Mouse (Mus musculus): ENCODE measurements at regions not wholly inside any gene's neighbourhood (a gene's known extent, or its start where the extent isn't known, plus 50 kb on each side); places are given as distances from the start of the nearest gene placed in this dataset.

DNA sequence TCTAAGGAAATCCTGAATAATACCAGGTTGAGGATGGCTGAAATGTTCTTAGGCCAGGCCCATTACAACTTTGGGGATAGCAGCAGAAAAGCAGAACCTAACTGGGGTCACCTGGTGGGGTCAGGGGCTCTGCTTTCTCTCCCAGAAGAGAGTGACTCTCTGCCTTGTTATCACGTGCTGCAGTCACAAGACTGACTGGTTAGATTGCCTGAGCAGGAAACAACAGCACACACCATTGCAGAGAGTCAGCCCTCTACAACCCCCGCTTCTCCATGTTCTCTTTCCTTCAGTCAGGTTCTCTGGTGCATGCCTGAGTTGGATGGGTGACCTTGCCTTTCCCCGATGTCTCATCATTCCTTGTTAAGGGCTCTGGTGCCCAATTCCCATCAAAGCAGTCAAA lies 91.2 kb upstream of the Hsd17b12 start:
- no peak overlapping the region for H3K4me2 ChIP-seq
- no peaks in the 10 kb centered on the region; the same call in 1 of the 2 replicates for H3K4me1 ChIP-seq (replicated peaks)
- H3K9me3 ChIP-seq (replicated peaks): no peaks in the 10 kb centered on the region
- WGBS (ENCODE audit: insufficient replicate concordance): 35% methylated on average over 3 of the region's 3 CpGs
- no peak overlapping the region for H3K9ac ChIP-seq
- no peaks in the 10 kb centered on the region for H3K36me3 ChIP-seq
- no peak overlapping the region for H3K4me3 ChIP-seq (replicated peaks)
- H3K27me3 ChIP-seq: peaks cover 60% of the 10 kb centered on the region
- H3K27ac ChIP-seq: no peak overlapping the region
- DNase-seq (no peak), ATAC-seq (ENCODE audit: low read depth) (no peak)

DNA sequence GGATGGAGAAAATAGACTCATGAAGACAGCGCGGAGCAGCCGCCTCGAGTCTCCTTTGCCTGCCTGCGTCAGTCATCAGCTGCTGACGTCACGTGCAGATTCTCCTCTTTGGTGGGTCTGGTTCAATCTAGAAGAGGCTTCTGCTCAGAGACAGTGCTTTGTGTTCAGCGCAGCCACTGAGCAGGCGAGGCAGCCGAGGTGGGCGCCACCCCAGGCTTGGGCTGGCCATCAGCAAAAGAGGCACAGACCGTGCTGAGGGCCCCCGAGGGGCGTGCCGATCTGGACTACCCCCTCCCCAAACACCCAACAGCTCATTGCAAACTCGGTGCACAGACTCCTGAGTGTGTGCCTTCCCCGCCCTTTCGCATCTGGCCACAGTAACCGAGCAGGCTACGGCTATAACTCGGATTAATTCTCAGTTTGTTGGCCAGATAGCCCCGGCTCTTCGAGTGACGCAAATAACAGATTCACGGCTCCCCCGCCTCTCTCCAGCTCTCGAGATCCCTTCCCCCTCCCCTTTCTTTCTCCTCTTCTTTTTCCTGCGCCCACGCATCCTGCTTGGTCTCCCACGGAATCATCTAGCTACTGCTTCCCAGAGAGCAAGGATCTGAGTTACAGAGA lies 89.2 kb upstream of the Hsd17b12 start:
- H3K4me1 ChIP-seq (replicated peaks): peaks cover 4% of the 10 kb centered on the region; the same call in 1 of the 2 replicates
- H3K27ac ChIP-seq: no peak overlapping the region
- H3K9me3 ChIP-seq (replicated peaks): no peaks in the 10 kb centered on the region
- 5% methylated on average over 30 of the region's 30 CpGs for WGBS (ENCODE audit: insufficient replicate concordance)
- no peak overlapping the region for H3K4me2 ChIP-seq
- DNase-seq: no peak
- H3K36me3 ChIP-seq: no peaks in the 10 kb centered on the region
- H3K27me3 ChIP-seq: peaks cover 80% of the 10 kb centered on the region
- no peak overlapping the region for H3K9ac ChIP-seq
- no peak for ATAC-seq (ENCODE audit: low read depth)
- H3K4me3 ChIP-seq (replicated peaks): no peak overlapping the region

- 45% methylated on average over 9 of the region's 9 CpGs for WGBS (ENCODE audit: insufficient replicate concordance)
- DNase-seq (no peak), ATAC-seq (ENCODE audit: low read depth) (no peak)
- H3K9ac ChIP-seq: no peak overlapping the region
- H3K4me2 ChIP-seq: no peak overlapping the region
- H3K27me3 ChIP-seq: peaks cover 88% of the 10 kb centered on the region
- no peak overlapping the region for H3K27ac ChIP-seq
- H3K4me1 ChIP-seq (replicated peaks): peaks cover 9% of the 10 kb centered on the region; the same call in 1 of the 2 replicates
- no peak overlapping the region for H3K4me3 ChIP-seq (replicated peaks)
- H3K36me3 ChIP-seq: no peaks in the 10 kb centered on the region
- no peaks in the 10 kb centered on the region for H3K9me3 ChIP-seq (replicated peaks)
Observed at GRCm38 (mm10) chr2:94246180-94246611, 88.4 kb upstream of the Hsd17b12 start.

DNA sequence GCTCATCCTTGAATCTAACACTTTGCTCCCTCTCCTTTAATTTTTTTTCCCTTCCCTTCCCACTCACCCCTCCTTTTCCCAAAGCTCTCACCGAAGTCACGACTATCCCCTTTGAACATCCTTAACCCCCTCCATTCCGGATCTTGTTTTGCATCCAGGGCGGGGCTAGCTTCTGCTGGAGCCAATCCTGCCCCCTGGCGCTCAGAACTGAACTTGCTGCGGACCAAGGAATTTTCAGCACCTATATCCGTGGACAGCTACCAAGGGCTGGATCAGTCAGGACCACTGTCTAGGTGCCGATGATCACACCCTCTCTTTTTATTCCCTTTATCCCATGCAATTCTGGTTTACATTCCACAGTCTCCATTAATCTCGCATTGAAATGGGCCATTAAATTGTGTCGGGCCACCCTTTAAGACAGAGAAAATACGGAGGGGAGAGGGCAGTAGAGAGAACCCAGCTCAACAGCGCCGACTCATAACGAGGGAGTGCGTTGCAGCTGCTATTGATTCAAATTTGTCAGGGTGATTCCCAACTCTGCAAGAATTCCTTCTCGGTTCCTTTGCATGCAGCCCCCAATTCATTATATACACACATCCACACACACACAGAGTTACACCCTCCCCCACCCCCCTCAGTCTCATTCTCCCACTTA lies 87.7 kb upstream of the Hsd17b12 start:
- Histone ChIP-seq H3K27me3 (peaks cover 92% of the 10 kb centered on the region), H3K9ac (no peak overlapping the region), H3K4me3 (replicated peaks) (no peak overlapping the region), H3K27ac (no peak overlapping the region), H3K36me3 (no peaks in the 10 kb centered on the region), H3K4me1 (replicated peaks) (peaks cover 9% of the 10 kb centered on the region; the same call in 1 of the 2 replicates), H3K4me2 (no peak overlapping the region), H3K9me3 (replicated peaks) (no peaks in the 10 kb centered on the region)
- no peak for ATAC-seq (ENCODE audit: low read depth)
- peak; percentile 47 for DNase-seq
- 4% methylated on average over 16 of the region's 16 CpGs for WGBS (ENCODE audit: insufficient replicate concordance)

DNA sequence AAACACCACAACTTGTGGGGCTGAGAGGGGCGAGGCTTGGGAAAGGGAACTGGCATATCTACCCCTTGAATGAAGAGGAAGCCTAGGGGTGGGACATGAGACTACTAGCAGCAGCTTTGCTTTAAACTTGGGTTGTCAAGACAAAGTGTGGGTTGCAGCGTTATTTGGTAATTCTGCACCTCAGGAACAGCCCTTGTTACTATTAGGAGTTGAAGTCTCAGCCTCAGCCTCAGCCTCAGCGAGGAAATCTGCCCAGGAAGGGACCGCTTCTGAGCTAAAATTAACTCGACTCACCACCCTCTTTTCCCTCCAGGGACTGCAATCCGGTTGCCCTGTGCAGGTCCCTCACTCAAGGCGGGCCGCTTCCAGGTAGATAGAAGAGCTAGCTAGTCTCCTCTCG lies 86.4 kb upstream of the Hsd17b12 start:
- Histone ChIP-seq H3K9ac (no peak overlapping the region), H3K4me2 (no peak overlapping the region), H3K27me3 (peaks cover 100% of the 10 kb centered on the region), H3K27ac (no peak overlapping the region), H3K36me3 (no peaks in the 10 kb centered on the region), H3K4me3 (replicated peaks) (no peak overlapping the region), H3K4me1 (replicated peaks) (peaks cover 9% of the 10 kb centered on the region; the same call in 1 of the 2 replicates), H3K9me3 (replicated peaks) (no peaks in the 10 kb centered on the region)
- no peak for DNase-seq
- ATAC-seq (ENCODE audit: low read depth): no peak
- WGBS (ENCODE audit: insufficient replicate concordance): 3% methylated on average over 9 of the region's 9 CpGs

DNA sequence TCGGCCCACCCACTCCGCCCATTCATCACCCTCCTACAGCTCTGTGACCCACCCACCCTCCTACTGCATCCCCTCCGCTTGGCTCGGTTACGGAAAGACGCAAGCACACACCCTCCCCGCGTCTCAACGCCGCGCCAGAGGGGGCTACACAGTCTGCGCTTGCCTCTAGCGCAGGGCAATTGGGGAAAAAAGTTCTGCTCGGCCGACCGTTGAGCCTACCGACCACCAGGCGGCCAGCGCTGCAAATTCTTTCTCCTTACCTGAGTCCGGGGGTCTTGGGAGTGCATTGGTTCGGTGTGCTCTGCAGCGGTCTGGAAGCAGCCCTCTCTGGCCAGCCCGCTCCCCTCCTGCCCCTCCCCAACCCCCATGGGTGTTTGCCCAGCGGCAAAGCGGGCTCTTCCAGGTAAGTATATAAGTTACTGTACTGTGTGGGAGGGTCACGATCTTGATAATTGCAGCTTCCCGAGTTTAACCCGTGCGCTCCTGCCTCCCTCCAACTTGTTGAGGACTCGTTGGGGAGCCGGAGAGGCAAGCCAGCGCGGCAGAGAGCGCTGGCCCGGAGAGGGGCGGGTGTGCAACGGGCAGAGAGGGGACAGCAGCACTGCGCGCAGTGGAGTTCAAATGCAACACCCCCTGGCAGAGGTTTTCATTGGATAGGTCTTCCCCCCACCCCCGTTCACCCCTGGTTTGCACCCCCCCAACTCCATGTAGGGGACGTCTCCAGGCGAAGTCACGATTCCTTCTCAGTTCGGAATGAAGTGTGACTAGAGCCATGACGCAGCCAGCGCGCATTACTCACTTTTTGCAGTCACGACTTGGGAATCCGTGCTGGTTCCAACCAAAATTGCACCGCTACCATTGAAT lies 85.5 kb upstream of the Hsd17b12 start:
- H3K36me3 ChIP-seq: no peaks in the 10 kb centered on the region
- WGBS (ENCODE audit: insufficient replicate concordance): 2% methylated on average over 50 of the region's 50 CpGs
- no peak overlapping the region for H3K4me3 ChIP-seq (replicated peaks)
- peaks cover 9% of the 10 kb centered on the region; the same call in 1 of the 2 replicates for H3K4me1 ChIP-seq (replicated peaks)
- ATAC-seq (ENCODE audit: low read depth) (no peak), DNase-seq (no peak)
- no peak overlapping the region for H3K9ac ChIP-seq
- H3K9me3 ChIP-seq (replicated peaks): no peaks in the 10 kb centered on the region
- no peak overlapping the region for H3K27ac ChIP-seq
- peak overlapping the region; percentile 29 for H3K4me2 ChIP-seq
- H3K27me3 ChIP-seq: peaks cover 100% of the 10 kb centered on the region

- Histone ChIP-seq H3K4me1 (replicated peaks) (peaks cover 9% of the 10 kb centered on the region; the same call in 1 of the 2 replicates), H3K4me2 (no peak overlapping the region), H3K9ac (no peak overlapping the region), H3K27ac (no peak overlapping the region), H3K4me3 (replicated peaks) (no peak overlapping the region), H3K36me3 (no peaks in the 10 kb centered on the region), H3K27me3 (peaks cover 99% of the 10 kb centered on the region), H3K9me3 (replicated peaks) (no peaks in the 10 kb centered on the region)
- no peak for DNase-seq
- 1% methylated on average over 7 of the region's 7 CpGs for WGBS (ENCODE audit: insufficient replicate concordance)
- ATAC-seq (ENCODE audit: low read depth): no peak
Observed at GRCm38 (mm10) chr2:94242406-94243052, 84.8 kb upstream of the Hsd17b12 start.

DNA sequence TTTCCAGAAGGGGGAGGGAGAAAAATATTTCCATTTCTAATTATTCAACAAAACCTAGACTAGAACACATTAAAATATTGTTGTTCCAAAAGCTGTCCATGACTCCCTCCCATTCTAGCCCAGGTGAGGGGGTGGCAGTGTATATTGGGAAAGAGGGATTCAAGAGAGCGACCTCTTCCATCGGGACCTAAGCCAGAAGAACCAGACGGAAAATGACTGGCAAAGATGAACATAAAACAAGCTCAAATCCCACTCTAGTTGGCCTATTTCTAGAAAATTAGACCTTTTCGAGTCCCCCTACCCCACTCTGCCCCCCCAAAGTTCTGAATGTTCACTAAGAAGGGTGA lies 84.3 kb upstream of the Hsd17b12 start:
- H3K4me3 ChIP-seq (replicated peaks): no peak overlapping the region
- no peak for DNase-seq
- H3K27me3 ChIP-seq: peaks cover 94% of the 10 kb centered on the region
- no peak overlapping the region for H3K9ac ChIP-seq
- no peak overlapping the region for H3K4me2 ChIP-seq
- H3K9me3 ChIP-seq (replicated peaks): no peaks in the 10 kb centered on the region
- no peaks in the 10 kb centered on the region for H3K36me3 ChIP-seq
- H3K4me1 ChIP-seq (replicated peaks): peaks cover 9% of the 10 kb centered on the region; the same call in 1 of the 2 replicates
- ATAC-seq (ENCODE audit: low read depth): no peak
- WGBS (ENCODE audit: insufficient replicate concordance): 6% methylated on average over 4 of the region's 4 CpGs
- no peak overlapping the region for H3K27ac ChIP-seq

DNA sequence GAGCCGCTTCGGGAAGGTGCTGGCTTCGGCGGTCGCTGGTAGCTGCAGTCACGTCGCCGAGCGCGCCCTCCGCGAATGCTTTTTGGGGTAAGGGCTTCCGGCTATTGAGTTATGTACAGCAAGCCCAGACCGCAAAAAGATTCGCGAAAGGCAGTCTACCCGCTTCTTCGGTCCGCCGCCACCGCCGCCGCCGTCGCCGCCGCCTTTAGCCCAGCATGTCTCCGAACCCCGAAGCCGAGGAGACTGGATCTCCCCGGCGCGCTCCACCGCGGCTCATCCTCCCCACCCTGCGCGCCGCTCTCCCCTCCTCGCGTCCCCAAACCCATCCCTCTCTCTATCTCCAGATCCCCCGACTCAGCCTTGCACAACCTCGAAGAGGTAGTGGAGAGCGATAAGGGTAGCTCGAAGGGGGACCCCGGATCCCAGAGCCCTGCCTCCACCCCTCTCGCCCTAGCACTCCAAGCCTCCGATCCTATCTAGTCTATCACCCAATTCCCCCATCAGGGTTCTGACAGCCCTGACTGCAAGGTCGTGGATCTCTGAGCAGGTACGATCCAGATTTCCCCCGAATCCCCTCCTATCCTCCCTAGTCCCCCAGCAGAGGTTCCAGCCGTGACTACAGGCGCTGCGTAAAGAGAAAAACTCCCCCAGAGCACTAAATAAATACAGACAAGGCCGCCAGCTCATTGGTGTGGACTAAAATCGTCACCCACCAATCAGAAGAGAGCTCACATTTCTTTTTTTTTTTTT lies 83.7 kb upstream of the Hsd17b12 start:
- Histone ChIP-seq H3K36me3 (no peaks in the 10 kb centered on the region), H3K27me3 (peaks cover 88% of the 10 kb centered on the region), H3K4me3 (replicated peaks) (peak overlapping the region; percentile 29), H3K4me1 (replicated peaks) (peaks cover 9% of the 10 kb centered on the region; the same call in 1 of the 2 replicates), H3K27ac (no peak overlapping the region), H3K4me2 (peak overlapping the region; percentile 50), H3K9ac (no peak overlapping the region), H3K9me3 (replicated peaks) (no peaks in the 10 kb centered on the region)
- no peak for DNase-seq
- 1% methylated on average over 55 of the region's 55 CpGs for WGBS (ENCODE audit: insufficient replicate concordance)
- no peak for ATAC-seq (ENCODE audit: low read depth)

- H3K4me1 ChIP-seq (replicated peaks): peaks cover 9% of the 10 kb centered on the region; the same call in 1 of the 2 replicates
- H3K4me3 ChIP-seq (replicated peaks): no peak overlapping the region
- ATAC-seq (ENCODE audit: low read depth) (no peak), DNase-seq (no peak)
- no peaks in the 10 kb centered on the region for H3K36me3 ChIP-seq
- H3K27ac ChIP-seq: no peak overlapping the region
- H3K4me2 ChIP-seq: 0 out of 2 replicates have a peak overlapping the region, but pooled peaks have one; percentile 50
- no peaks in the 10 kb centered on the region for H3K9me3 ChIP-seq (replicated peaks)
- WGBS (ENCODE audit: insufficient replicate concordance): 4% methylated on average over 17 of the region's 17 CpGs
- H3K9ac ChIP-seq: no peak overlapping the region
- peaks cover 78% of the 10 kb centered on the region for H3K27me3 ChIP-seq
Observed at GRCm38 (mm10) chr2:94240411-94240810, 82.6 kb upstream of the Hsd17b12 start.

Measured in liver, embryonic 13.5 days (tissue).